Mouse (Mus musculus): Measurements from ENCODE around the gene Rabif.

DNA sequence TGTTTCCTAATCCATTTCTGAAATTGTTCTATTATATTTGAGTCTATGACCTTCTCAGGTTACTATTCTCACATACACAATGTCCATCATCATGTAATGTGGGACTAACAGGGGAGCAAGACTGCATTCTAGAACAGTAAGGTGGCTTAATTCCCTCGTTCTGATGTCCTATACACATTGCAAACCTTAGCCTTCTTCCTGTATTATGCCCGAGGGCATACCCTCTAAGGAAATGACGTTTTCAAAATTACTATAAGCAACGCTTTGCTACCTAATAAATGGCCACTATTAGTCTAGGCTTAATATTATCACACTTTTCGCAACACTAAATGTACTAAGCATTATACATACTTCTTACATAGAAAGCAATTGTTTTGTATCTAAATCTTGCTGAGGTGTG, 492 bp upstream of the Rabif start:
- no peak for TF ChIP-seq CTCF (IDR thresholded peaks at IDR 0.05; ENCODE audit: borderline replicate concordance, control insufficient read depth, extremely low read depth, insufficient read depth, low read length, poor library complexity)
- TF ChIP-seq POLR2A (IDR thresholded peaks at IDR 0.05; ENCODE audit: control insufficient read depth, extremely low read depth, insufficient read depth, low read length, poor library complexity), result no peak
